Mouse (Mus musculus) heart, embryonic 13.5 days (tissue): ENCODE measurements around the gene Psmg3. TPM values are rescaled to one million over a fixed set of nuclear protein-coding genes. Genes with fewer than 3 reads are reported as not detected.
A peak's percentile ranks its signal among the peaks of the same experiment; 100 is the strongest.

Experiments
- ATAC-seq: fragments of 200-750 bp; cut with Nextera tagmentation; 2 replicates; pipeline ENCODE4 v1.8.0; 2017; ENCODE audit warnings: moderate TSS enrichment; ENCODE audit not compliant: insufficient number of reproducible peaks, low FRiP score, low TSS enrichment; ENCODE audit errors: extremely low read depth
- H3K27ac ChIP-seq: fragments of 300-500 bp; sonication (generic); replicated peaks from 2 replicates; pipeline ENCODE4 v1.5.1; 2015; ENCODE audit warnings: moderate library complexity, mild to moderate bottlenecking, inconsistent platforms
- H3K27me3 ChIP-seq: fragments of 300-500 bp; sonication (generic); replicated peaks from 2 replicates; pipeline ENCODE4 v1.6.1; 2015; ENCODE audit warnings: mild to moderate bottlenecking, inconsistent platforms
- H3K36me3 ChIP-seq: fragments of 300-500 bp; sonication (generic); 2 replicates; pipeline ENCODE4 v1.6.1; 2015; ENCODE audit warnings: mild to moderate bottlenecking, inconsistent platforms
- H3K4me1 ChIP-seq: fragments of 300-500 bp; sonication (generic); 2 replicates; pipeline ENCODE4 v1.6.1; 2015; ENCODE audit warnings: inconsistent platforms
- H3K4me2 ChIP-seq: fragments of 300-500 bp; sonication (generic); 2 replicates; pipeline ENCODE4 v1.6.1; 2015; ENCODE audit warnings: inconsistent platforms, mild to moderate bottlenecking, moderate library complexity
- H3K4me3 ChIP-seq: fragments of 300-500 bp; sonication (generic); 2 replicates; pipeline ENCODE4 v1.5.1; 2015; ENCODE audit warnings: moderate library complexity, mild to moderate bottlenecking, inconsistent platforms
- H3K9ac ChIP-seq: fragments of 300-500 bp; sonication (generic); 2 replicates; pipeline ENCODE4 v1.6.1; 2015; ENCODE audit warnings: inconsistent platforms, mild to moderate bottlenecking, moderate library complexity
- H3K9me3 ChIP-seq: fragments of 300-500 bp; sonication (generic); 2 replicates; pipeline ENCODE4 v1.6.1; 2016; ENCODE audit warnings: inconsistent platforms
- WGBS: fragments of 180-500 bp; shearing (Covaris S2); methylation state at CpG from one replicate; pipeline ENCODE4 v1.1.7; 2015; ENCODE audit warnings: mixed read lengths; 5-methylcytosine and 5-hydroxymethylcytosine counted together
- polyA plus RNA-seq: library from polyadenylated mRNA; unstranded; fragments of >200 nt; fragmentation: Nextera tagmentation; extraction: Ambion mirVana; gene quantifications from 2 replicates; pipeline ENCODE4 v1.2.1, GENCODE M21; 2015

Gene Psmg3
- polyA plus RNA-seq, 1 experiment from 2014 or later, result 41.3 TPM

DNA sequence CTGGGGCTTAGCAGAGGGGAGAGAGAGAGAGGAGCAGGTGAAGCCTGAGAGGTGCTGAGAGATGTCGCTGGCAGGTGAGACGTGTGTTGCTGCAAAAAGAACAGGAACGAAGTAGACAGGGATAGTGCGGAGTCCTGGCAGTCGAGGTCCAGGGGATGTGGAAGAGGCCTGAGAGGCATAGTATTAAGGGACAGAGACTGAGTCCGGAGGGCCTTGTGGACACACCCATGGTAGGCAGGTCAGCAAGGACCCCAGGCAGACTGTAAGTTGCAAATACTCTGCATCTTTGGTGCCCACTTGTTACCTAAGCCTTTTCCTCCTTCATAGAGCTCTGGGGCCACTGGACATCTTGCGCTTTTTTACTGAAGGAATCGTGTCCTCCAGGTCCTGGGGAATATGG is 25.5 kb downstream of the Psmg3 start:
- 82% methylated on average over 8 of the region's 8 CpGs for WGBS
- no peak for ATAC-seq

DNA sequence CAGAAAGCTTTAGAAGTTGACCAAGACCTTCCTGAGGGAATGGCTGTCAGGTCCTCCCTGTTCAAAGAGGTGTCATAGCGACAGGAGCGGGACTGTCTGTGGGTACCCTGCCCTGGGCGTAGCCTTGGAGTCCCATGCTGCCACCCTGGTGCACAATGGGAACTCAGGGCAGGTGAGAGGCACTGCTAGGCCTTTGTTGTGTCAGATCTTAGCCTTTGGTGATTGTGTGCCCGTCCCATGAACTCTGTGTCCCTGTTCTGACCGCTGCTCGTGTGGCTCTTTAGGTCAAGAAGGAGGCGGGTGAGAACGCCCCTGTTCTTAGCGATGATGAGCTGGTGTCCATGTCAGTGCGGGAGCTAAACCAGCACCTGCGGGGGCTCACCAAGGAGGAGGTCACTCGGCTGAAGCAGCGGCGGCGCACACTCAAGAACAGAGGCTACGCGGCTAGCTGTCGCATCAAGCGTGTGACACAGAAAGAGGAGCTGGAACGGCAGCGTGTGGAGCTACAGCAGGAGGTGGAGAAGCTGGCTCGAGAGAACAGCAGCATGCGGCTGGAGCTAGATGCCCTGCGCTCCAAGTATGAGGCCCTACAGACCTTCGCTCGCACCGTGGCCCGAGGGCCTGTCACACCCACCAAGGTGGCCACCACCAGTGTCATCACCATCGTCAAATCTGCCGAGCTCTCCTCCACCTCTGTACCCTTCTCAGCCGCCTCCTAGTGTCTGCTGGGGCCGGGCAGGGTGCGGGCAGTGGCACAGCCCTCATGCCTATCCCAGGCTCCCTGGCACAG is 26.7 kb downstream of the Psmg3 start:
- Histone ChIP-seq H3K4me3 (no peak overlapping the region), H3K4me1 (peaks cover 89% of the 10 kb centered on the region), H3K9me3 (no peaks in the 10 kb centered on the region), H3K9ac (peak overlapping the region; percentile 94; the same call in 1 of the 2 replicates), H3K27ac (no peak overlapping the region), H3K4me2 (no peak overlapping the region), H3K27me3 (no peaks in the 10 kb centered on the region), H3K36me3 (peaks cover 32% of the 10 kb centered on the region)
- 85% methylated on average over 33 of the region's 33 CpGs for WGBS
- no peak for ATAC-seq

More for the DNA sequence above, 25.5 kb downstream of the Psmg3 start:
- peaks cover 32% of the 10 kb centered on the region for H3K36me3 ChIP-seq
- peaks cover 82% of the 10 kb centered on the region for H3K4me1 ChIP-seq
- H3K27me3 ChIP-seq, result no peaks in the 10 kb centered on the region
- H3K4me3 ChIP-seq, result no peak overlapping the region
- H3K27ac ChIP-seq, result peak overlapping the region; percentile 54
- H3K9me3 ChIP-seq, result no peaks in the 10 kb centered on the region
- H3K4me2 ChIP-seq, result no peak overlapping the region
- 0 out of 2 replicates have a peak overlapping the region, but pooled peaks have one; percentile 9 for H3K9ac ChIP-seq

DNA sequence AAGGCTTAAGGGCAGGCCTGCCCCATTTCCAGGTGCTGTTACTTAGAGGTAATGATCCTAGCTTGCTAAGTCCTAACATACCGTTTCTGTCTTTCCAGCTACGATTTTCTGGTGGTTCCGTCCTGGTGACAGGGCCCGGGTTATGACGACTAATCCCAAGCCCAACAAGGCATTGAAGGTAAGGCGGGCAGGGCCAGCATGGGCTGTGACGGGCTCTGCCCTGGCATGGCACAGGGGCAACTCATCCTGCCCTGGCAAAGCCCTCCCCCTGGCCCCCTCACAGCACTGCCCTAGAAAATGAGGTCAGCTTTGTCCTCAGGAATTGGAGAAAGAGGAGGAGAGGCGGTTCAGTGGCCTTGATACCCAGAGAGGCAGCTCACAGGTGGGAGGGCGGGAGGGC is 27.6 kb downstream of the Psmg3 start:
- Histone ChIP-seq H3K4me1 (peaks cover 89% of the 10 kb centered on the region), H3K36me3 (peaks cover 32% of the 10 kb centered on the region), H3K4me2 (peak overlapping the region; percentile 99), H3K27me3 (no peaks in the 10 kb centered on the region), H3K9ac (peak overlapping the region; percentile 94), H3K27ac (peak overlapping the region; percentile 99), H3K9me3 (no peaks in the 10 kb centered on the region), H3K4me3 (no peak overlapping the region)
- WGBS, result 90% methylated on average over 9 of the region's 9 CpGs
- ATAC-seq, result no peak

GRCm38 (mm10) chr5:139798168-139798900 is 28.4 kb downstream of the Psmg3 start:
- no peaks in the 10 kb centered on the region for H3K9me3 ChIP-seq
- H3K4me3 ChIP-seq, result peak overlapping the region; percentile 98
- H3K36me3 ChIP-seq, result peaks cover 32% of the 10 kb centered on the region
- no peaks in the 10 kb centered on the region for H3K27me3 ChIP-seq
- peak overlapping the region; percentile 99 for H3K27ac ChIP-seq
- no peak for ATAC-seq
- 38% methylated on average over 12 of the region's 12 CpGs for WGBS
- H3K4me1 ChIP-seq, result peaks cover 89% of the 10 kb centered on the region
- peak overlapping the region; percentile 99 for H3K4me2 ChIP-seq
- peak overlapping the region; percentile 94 for H3K9ac ChIP-seq

GRCm38 (mm10) chr5:139797473-139798167 is 29.1 kb downstream of the Psmg3 start:
- 28% methylated on average over 11 of the region's 11 CpGs for WGBS
- H3K9ac ChIP-seq, result peak overlapping the region; percentile 94
- peak overlapping the region; percentile 98 for H3K4me3 ChIP-seq
- no peaks in the 10 kb centered on the region for H3K9me3 ChIP-seq
- H3K27ac ChIP-seq, result peak overlapping the region; percentile 99
- H3K4me2 ChIP-seq, result peak overlapping the region; percentile 99
- peaks cover 89% of the 10 kb centered on the region for H3K4me1 ChIP-seq
- no peak for ATAC-seq
- H3K27me3 ChIP-seq, result no peaks in the 10 kb centered on the region
- H3K36me3 ChIP-seq, result peaks cover 32% of the 10 kb centered on the region

GRCm38 (mm10) chr5:139796900-139797299 is 29.8 kb downstream of the Psmg3 start:
- 4% methylated on average over 13 of the region's 13 CpGs for WGBS
- H3K4me3 ChIP-seq, result peak overlapping the region; percentile 98
- H3K9ac ChIP-seq, result peak overlapping the region; percentile 94
- H3K27ac ChIP-seq, result peak overlapping the region; percentile 99
- peak; percentile 48; the same call in 1 of the 2 replicates for ATAC-seq
- peaks cover 30% of the 10 kb centered on the region for H3K36me3 ChIP-seq
- no peaks in the 10 kb centered on the region for H3K9me3 ChIP-seq
- peaks cover 93% of the 10 kb centered on the region for H3K4me1 ChIP-seq
- H3K27me3 ChIP-seq, result no peaks in the 10 kb centered on the region
- peak overlapping the region; percentile 99 for H3K4me2 ChIP-seq

- peak overlapping the region; percentile 99 for H3K4me2 ChIP-seq
- H3K27me3 ChIP-seq, result no peaks in the 10 kb centered on the region
- peaks cover 22% of the 10 kb centered on the region for H3K36me3 ChIP-seq
- 65% methylated on average over 9 of the region's 9 CpGs for WGBS
- no peak for ATAC-seq
- H3K9me3 ChIP-seq, result no peaks in the 10 kb centered on the region
- H3K4me1 ChIP-seq, result peaks cover 92% of the 10 kb centered on the region
- H3K9ac ChIP-seq, result peak overlapping the region; percentile 94
- H3K4me3 ChIP-seq, result peak overlapping the region; percentile 98
- H3K27ac ChIP-seq, result peak overlapping the region; percentile 99
Measured at GRCm38 (mm10) chr5:139796001-139796620, 30.6 kb downstream of the Psmg3 start.

DNA sequence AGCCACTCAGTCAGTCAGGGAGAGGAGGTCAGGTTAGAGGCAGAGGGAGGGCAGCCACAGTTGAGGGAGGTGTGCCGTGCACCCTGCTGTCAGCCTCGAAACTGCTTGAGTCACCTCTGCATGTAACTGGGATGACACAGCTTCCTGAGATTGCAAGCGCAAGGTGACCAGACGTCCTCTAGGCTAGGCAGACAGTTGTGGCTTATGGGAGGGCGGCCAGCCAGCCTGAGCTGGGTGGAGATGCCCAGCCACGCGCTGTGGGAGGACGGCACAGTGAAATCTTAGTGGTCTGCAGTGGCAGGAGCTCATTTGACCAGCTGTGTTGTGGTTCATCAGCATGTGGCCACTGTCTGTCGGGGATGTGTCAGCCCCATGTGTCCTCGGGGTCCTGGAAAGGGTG is 31.7 kb downstream of the Psmg3 start:
- H3K36me3 ChIP-seq, result peaks cover 10% of the 10 kb centered on the region
- peak; percentile 40 for ATAC-seq
- no peaks in the 10 kb centered on the region for H3K9me3 ChIP-seq
- H3K27me3 ChIP-seq, result no peaks in the 10 kb centered on the region
- peak overlapping the region; percentile 94 for H3K9ac ChIP-seq
- 37% methylated on average over 10 of the region's 10 CpGs for WGBS
- H3K4me2 ChIP-seq, result peak overlapping the region; percentile 99
- peaks cover 86% of the 10 kb centered on the region for H3K4me1 ChIP-seq
- peak overlapping the region; percentile 98 for H3K4me3 ChIP-seq
- peak overlapping the region; percentile 99 for H3K27ac ChIP-seq

GRCm38 (mm10) chr5:139794137-139794536 is 32.5 kb downstream of the Psmg3 start:
- H3K4me1 ChIP-seq, result peaks cover 78% of the 10 kb centered on the region
- peak overlapping the region; percentile 99 for H3K4me2 ChIP-seq
- H3K27me3 ChIP-seq, result no peaks in the 10 kb centered on the region
- peaks cover 2% of the 10 kb centered on the region for H3K36me3 ChIP-seq
- no peak for ATAC-seq
- no peaks in the 10 kb centered on the region for H3K9me3 ChIP-seq
- peak overlapping the region; percentile 99 for H3K27ac ChIP-seq
- H3K9ac ChIP-seq, result peak overlapping the region; percentile 94
- H3K4me3 ChIP-seq, result peak overlapping the region; percentile 98
- 79% methylated on average over 5 of the region's 5 CpGs for WGBS

- WGBS, result 15% methylated on average over 11 of the region's 11 CpGs
- peak overlapping the region; percentile 99 for H3K4me2 ChIP-seq
- H3K9ac ChIP-seq, result peak overlapping the region; percentile 94
- H3K4me3 ChIP-seq, result peak overlapping the region; percentile 98
- H3K9me3 ChIP-seq, result no peaks in the 10 kb centered on the region
- peak overlapping the region; percentile 99 for H3K27ac ChIP-seq
- H3K36me3 ChIP-seq, result no peaks in the 10 kb centered on the region
- no peak for ATAC-seq
- H3K4me1 ChIP-seq, result peaks cover 72% of the 10 kb centered on the region
- H3K27me3 ChIP-seq, result no peaks in the 10 kb centered on the region
Measured at GRCm38 (mm10) chr5:139793338-139794089, 33.2 kb downstream of the Psmg3 start.
